Mouse (Mus musculus) kidney, postnatal 36 days (tissue): ENCODE results near the gene Mybpc3.

Experiments
- DNase-seq, 2 experiments: peaks; one replicate each; pipeline ENCODE4 v3.0.0; 2021 to 2022; ENCODE audit warnings: mixed read lengths in 2 of 2

The Mybpc3 gene

GRCm38 (mm10) chr2:91123521-91123920 lies 5.6 kb downstream of the Mybpc3 start:
- DNase-seq = no peak

- DNase-seq = no peak
These were observed 7.2 kb downstream of the Mybpc3 start for GRCm38 (mm10) chr2:91125101-91125500.

GRCm38 (mm10) chr2:91128761-91129160 lies 10.8 kb downstream of the Mybpc3 start:
- DNase-seq = no peak

- DNase-seq = no peak
These were observed 12.2 kb downstream of the Mybpc3 start for GRCm38 (mm10) chr2:91130126-91130525.

GRCm38 (mm10) chr2:91131251-91131650 lies 13.3 kb downstream of the Mybpc3 start:
- DNase-seq = no peak

GRCm38 (mm10) chr2:91132035-91132434 lies 14.1 kb downstream of the Mybpc3 start:
- no peak for DNase-seq

- DNase-seq = no peak
These were observed 18.8 kb downstream of the Mybpc3 start for GRCm38 (mm10) chr2:91136513-91137412.

GRCm38 (mm10) chr2:91137481-91137880 lies 19.5 kb downstream of the Mybpc3 start:
- no peak for DNase-seq

- no peak for DNase-seq
These were observed 21.4 kb downstream of the Mybpc3 start for GRCm38 (mm10) chr2:91139311-91139710.

- no peak for DNase-seq
These were observed 21.8 kb downstream of the Mybpc3 start for GRCm38 (mm10) chr2:91139764-91140163.

GRCm38 (mm10) chr2:91142920-91143319 lies 25.0 kb downstream of the Mybpc3 start:
- no peak for DNase-seq

GRCm38 (mm10) chr2:91143401-91143800 lies 25.5 kb downstream of the Mybpc3 start:
- no peak for DNase-seq

- DNase-seq = no peak
These were observed 30.2 kb downstream of the Mybpc3 start for GRCm38 (mm10) chr2:91148101-91148500.

- DNase-seq = no peak
These were observed 33.4 kb downstream of the Mybpc3 start for GRCm38 (mm10) chr2:91151331-91151730.

GRCm38 (mm10) chr2:91152885-91153377 lies 35.0 kb downstream of the Mybpc3 start:
- no peak for DNase-seq

- DNase-seq = no peak
These were observed 36.1 kb downstream of the Mybpc3 start for GRCm38 (mm10) chr2:91154091-91154490.

GRCm38 (mm10) chr2:91157002-91157752 lies 39.2 kb downstream of the Mybpc3 start:
- no peak for DNase-seq

GRCm38 (mm10) chr2:91160591-91160990 lies 42.6 kb downstream of the Mybpc3 start:
- DNase-seq = peak in 1 of 2 experiments; percentile 17

GRCm38 (mm10) chr2:91162952-91163351 lies 45.0 kb downstream of the Mybpc3 start:
- no peak for DNase-seq

GRCm38 (mm10) chr2:91163532-91163931 lies 45.6 kb downstream of the Mybpc3 start:
- no peak for DNase-seq

- DNase-seq = no peak
These were observed 47.0 kb downstream of the Mybpc3 start for GRCm38 (mm10) chr2:91164991-91165390.

- no peak for DNase-seq
These were observed 49.7 kb downstream of the Mybpc3 start for GRCm38 (mm10) chr2:91167629-91168028.

- DNase-seq = no peak
These were observed 51.8 kb downstream of the Mybpc3 start for GRCm38 (mm10) chr2:91169587-91170322.
